22 mouse cellular contexts compared by ENCODE assay signal in genomic region chr13:24861084-24861483, GRCm38 (mm10). TPM values are rescaled to one million over a fixed set of nuclear protein-coding genes. Genes with fewer than 3 reads are reported as not detected.
DNase-seq lines count a peak whose midpoint lies in the region; ATAC-seq lines count a peak whose summit lies in the region.
"Had no signal": no experiment of that assay in that cellular context is flagged by ENCODE, and none has a peak within 500 bp of the region (broad histone marks: within the 10 kb centered on the region; RNA-seq: fewer than 3 reads in every experiment).

No protein-coding gene starts in this region.

- no peak overlapping the region for H3K4me2 ChIP-seq in intestine, embryonic 15.5 days (replicated peaks)
- H3K4me2 ChIP-seq: forebrain, embryonic 13.5 days; heart, embryonic 11.5 days; heart, embryonic 15.5 days; hindbrain, embryonic 14.5 days had no signal

- ATAC-seq in intestine, embryonic 15.5 days = peak; percentile 59
- ATAC-seq: activated CD4-positive, CD25-positive, alpha-beta regulatory T cell, adult 4 months; forebrain, embryonic 13.5 days; forebrain, postnatal 0 days had no signal

- H3K36me3 ChIP-seq in intestine, embryonic 15.5 days = no peaks in the 10 kb centered on the region
- H3K36me3 ChIP-seq in heart, embryonic 10.5 days = no peaks in the 10 kb centered on the region
- H3K36me3 ChIP-seq: G1E; heart, embryonic 15.5 days; hindbrain, embryonic 10.5 days had no signal

- H3K4me1 ChIP-seq in intestine, embryonic 15.5 days (replicated peaks) = peaks cover 24% of the 10 kb centered on the region
- peaks cover 5% of the 10 kb centered on the region; the same call in 1 of the 2 replicates for H3K4me1 ChIP-seq in heart, embryonic 10.5 days
- H3K4me1 ChIP-seq: forebrain, embryonic 13.5 days; heart, embryonic 15.5 days had no signal

- H3K9ac ChIP-seq in intestine, embryonic 15.5 days = no peak overlapping the region
- H3K9ac ChIP-seq: forebrain, embryonic 13.5 days; forebrain, postnatal 0 days; heart, embryonic 15.5 days; hindbrain, embryonic 14.5 days had no signal

- DNase-seq in thymus, postnatal 4 days = peak; percentile 18
- no peak for DNase-seq in thymus, postnatal 25 days
- DNase-seq in naive thymus-derived CD4-positive, alpha-beta T cell, adult 2 months (ENCODE audit: low read depth) = peak; percentile 16
- DNase-seq in frontal cortex, postnatal 36 days (ENCODE audit: low spot score in 2 of 2) = no peak
- DNase-seq in heart, embryonic 10.5 days (ENCODE audit: low spot score) = no peak
- no peak for DNase-seq in cerebellum, adult 18-20 months
- DNase-seq: adrenal gland, postnatal 14 days; cerebellum, adult 11-12 months; cerebellum, adult 9-11 months; cerebellum, postnatal 36 days; forebrain, postnatal 0 days; gastrocnemius, postnatal 36 days; heart, adult 18-20 months; heart, postnatal 14 days had no signal

- no peaks in the 10 kb centered on the region for H3K9me3 ChIP-seq in intestine, embryonic 15.5 days
- no peaks in the 10 kb centered on the region for H3K9me3 ChIP-seq in heart, embryonic 10.5 days
- H3K9me3 ChIP-seq: forebrain, embryonic 13.5 days; G1E; heart, embryonic 15.5 days; hindbrain, embryonic 10.5 days had no signal

- H3K27me3 ChIP-seq in intestine, embryonic 15.5 days (replicated peaks) = no peaks in the 10 kb centered on the region
- H3K27me3 ChIP-seq in heart, embryonic 10.5 days (ENCODE audit: insufficient read depth, poor library complexity, severe bottlenecking) = no peaks in the 10 kb centered on the region; the same call in 1 of the 2 replicates
- H3K27me3 ChIP-seq: forebrain, embryonic 13.5 days; heart, embryonic 15.5 days had no signal

- H3K27ac ChIP-seq in intestine, embryonic 15.5 days = no peak overlapping the region
- H3K27ac ChIP-seq in heart, embryonic 10.5 days = no peak overlapping the region
- H3K27ac ChIP-seq: forebrain, embryonic 13.5 days; heart, embryonic 15.5 days; hindbrain, embryonic 10.5 days; hindbrain, embryonic 14.5 days had no signal

- 66% methylated on average over 12 of the region's 12 CpGs for WGBS in intestine, embryonic 15.5 days
- whole genome bisulfite sequencing in heart, embryonic 10.5 days = 72% methylated on average over 12 of the region's 12 CpGs

- H3K4me3 ChIP-seq in intestine, embryonic 15.5 days (replicated peaks) = no peak overlapping the region
- H3K4me3 ChIP-seq in heart, embryonic 10.5 days = no peak overlapping the region
- H3K4me3 ChIP-seq: forebrain, embryonic 13.5 days; heart, embryonic 15.5 days; hindbrain, embryonic 10.5 days had no signal

RNA-seq across cellular contexts. Expression of gene D130043K22Rik, which starts 16.1 kb away (rescaled TPM):
- polyA plus RNA-seq in intestine, embryonic 15.5 days (2015; fragmentation: Nextera tagmentation; extraction: Ambion mirVana) = 1.2 and 1.3 TPM in 2 replicates
- polyA plus RNA-seq in heart, embryonic 10.5 days (2016; fragmentation: Nextera tagmentation; extraction: Ambion mirVana) = 0.14 and 0.15 TPM in 2 replicates
- polyA plus RNA-seq: G1E; heart, embryonic 11.5 days had no signal

RNA-seq across cellular contexts. Expression of gene Tdp2, which starts 29.6 kb away (rescaled TPM):
- polyA plus RNA-seq in intestine, embryonic 15.5 days (2015; fragmentation: Nextera tagmentation; extraction: Ambion mirVana) = 55.9 and 65.0 TPM in 2 replicates
- polyA plus RNA-seq in heart, embryonic 10.5 days (2016; fragmentation: Nextera tagmentation; extraction: Ambion mirVana) = 39.7 and 57.2 TPM in 2 replicates

RNA-seq across cellular contexts. Expression of gene Acot13, which starts 29.7 kb away (rescaled TPM):
- 162 and 165 TPM in 2 replicates for polyA plus RNA-seq in intestine, embryonic 15.5 days (2015; fragmentation: Nextera tagmentation; extraction: Ambion mirVana)
- 116 and 174 TPM in 2 replicates for polyA plus RNA-seq in heart, embryonic 10.5 days (2016; fragmentation: Nextera tagmentation; extraction: Ambion mirVana)

RNA-seq across cellular contexts. Expression of gene BC005537, which starts 59.6 kb away (rescaled TPM):
- 12.4 and 13.2 TPM in 2 replicates for polyA plus RNA-seq in intestine, embryonic 15.5 days (2015; fragmentation: Nextera tagmentation; extraction: Ambion mirVana)
- polyA plus RNA-seq in heart, embryonic 10.5 days (2016; fragmentation: Nextera tagmentation; extraction: Ambion mirVana) = 8.0 and 10.4 TPM in 2 replicates

Comparison
In these comparisons a context has a peak if more than half of its experiments do, and no peak if none do; other contexts are left out.
1. DNase-seq: peak in thymus, postnatal 4 days (single experiment) and naive thymus-derived CD4-positive, alpha-beta T cell, adult 2 months (single experiment); none in thymus, postnatal 25 days (single experiment), frontal cortex, postnatal 36 days (0 of 2), heart, embryonic 10.5 days (single experiment) and cerebellum, adult 18-20 months (0 of 2).